Mouse (Mus musculus) cerebellum, adult 2 months (tissue): Measurements from ENCODE around the gene Nucks1. TPM values are rescaled to one million over a fixed set of nuclear protein-coding genes. Genes with fewer than 3 reads are reported as not detected.

Experiments
- DNase-seq, 2 experiments: peaks; one replicate each; pipeline ENCODE4 v3.0.0; 2021
- H3K27ac ChIP-seq: fragments of 200-500 bp; 2 replicates; pipeline ENCODE4 v1.5.1; 2012; ENCODE audit warnings: low read length, control low read depth, inconsistent platforms; ENCODE audit not compliant: insufficient read depth
- H3K27me3 ChIP-seq: fragments of 200-500 bp; 2 replicates; pipeline ENCODE4 v1.6.1; 2012; ENCODE audit warnings: inconsistent platforms, mild to moderate bottlenecking, low read length, moderate library complexity; ENCODE audit not compliant: control insufficient read depth, insufficient read depth
- H3K4me1 ChIP-seq: fragments of 200-500 bp; 2 replicates; pipeline ENCODE4 v1.6.1; 2011; ENCODE audit warnings: low read length; ENCODE audit not compliant: control insufficient read depth, insufficient read depth
- H3K4me3 ChIP-seq: fragments of 200-500 bp; replicated peaks from 2 replicates; pipeline ENCODE3; 2011; ENCODE audit warnings: mild to moderate bottlenecking, low read depth, low read length, control low read depth; ENCODE audit not compliant: insufficient read depth
- CTCF ChIP-seq: fragments of 200-500 bp; IDR thresholded peaks from 2 replicates; pipeline ENCODE4 v1.5.1; 2011; ENCODE audit warnings: low read depth, mild to moderate bottlenecking, control low read depth, low read length, moderate library complexity, borderline replicate concordance; ENCODE audit not compliant: insufficient read depth
- POLR2A ChIP-seq: fragments of 200-500 bp; IDR thresholded peaks from 2 replicates; pipeline ENCODE4 v1.6.1; 2011; ENCODE audit warnings: low read length, control low read depth, borderline replicate concordance; ENCODE audit not compliant: insufficient read depth
- WGBS: fragments of 180-500 bp; shearing (Covaris S2); methylation state at CpG from one replicate; pipeline ENCODE4 v1.1.7; 2018; 5-methylcytosine and 5-hydroxymethylcytosine counted together
- polyA plus RNA-seq: library from polyadenylated mRNA; depleted of rRNA; stranded (reverse); fragments of >200 nt; gene quantifications from 2 replicates; pipeline ENCODE4 v1.2.3, GENCODE M21; 2012; rRNA removed

Nucks1 gene
- polyA plus RNA-seq, 1 experiment = 49.5 TPM

- H3K27ac ChIP-seq = no peak overlapping the region
- no peak overlapping the region for H3K4me3 ChIP-seq
- DNase-seq = peak; percentile 71 to 85
- no peaks in the 10 kb centered on the region for H3K27me3 ChIP-seq
- TF ChIP-seq POLR2A (no peak), CTCF (peak; percentile 98)
- 10% methylated on average over 5 of the region's 5 CpGs for WGBS
- H3K4me1 ChIP-seq = no peaks in the 10 kb centered on the region
Measured at GRCm38 (mm10) chr1:131982907-131983306, 72.6 kb downstream of the Nucks1 start.

GRCm38 (mm10) chr1:131983806-131984205, 73.5 kb downstream of the Nucks1 start:
- H3K4me1 ChIP-seq = no peaks in the 10 kb centered on the region
- 87% methylated on average over 2 of the region's 2 CpGs for WGBS
- H3K27me3 ChIP-seq = no peaks in the 10 kb centered on the region
- no peak for TF ChIP-seq POLR2A
- TF ChIP-seq CTCF = no peak
- no peak overlapping the region for H3K4me3 ChIP-seq
- DNase-seq = no peak
- no peak overlapping the region for H3K27ac ChIP-seq

Other genes starting within 250 kb of the Nucks1 start
- 4.5 and 4.8 TPM in 2 replicates for gene Rab7b, start 221.8 kb upstream of the Nucks1 start, polyA plus RNA-seq
- 0.05 TPM in 2 replicates for gene Slc26a9, start 166.5 kb upstream of the Nucks1 start, polyA plus RNA-seq
- 2.1 and 2.7 TPM in 2 replicates for gene Pm20d1, start 113.2 kb upstream of the Nucks1 start, polyA plus RNA-seq
- gene Slc41a1, start 83.0 kb upstream of the Nucks1 start, polyA plus RNA-seq = 55.3 and 55.5 TPM in 2 replicates
- gene Rab29, start 43.3 kb upstream of the Nucks1 start, polyA plus RNA-seq = 11.9 and 13.3 TPM in 2 replicates
- 4.3 and 4.5 TPM in 2 replicates for gene Slc45a3, start 52.4 kb downstream of the Nucks1 start, polyA plus RNA-seq
- 17.6 and 18.6 TPM in 2 replicates for gene Elk4, start 97.1 kb downstream of the Nucks1 start, polyA plus RNA-seq
- gene Mfsd4a, start 157.5 kb downstream of the Nucks1 start, polyA plus RNA-seq = 42.8 and 52.9 TPM in 2 replicates
- 32.1 and 35.8 TPM in 2 replicates for gene Cdk18, start 229.2 kb downstream of the Nucks1 start, polyA plus RNA-seq